Mouse (Mus musculus): ENCODE measurements around the gene Ces2e.
"Not testable (repeated sequence)": the region's sequence is repeated elsewhere in the genome, so short reads cannot be mapped to it uniquely, and the experiment has no call there.

The Ces2e gene

GRCm38 (mm10) chr8:104925972-104926596 lies at the start of gene Ces2e:
Gene Ces2e (plus strand): TSS chr8:104926260.
- no peak for DNase-seq

DNA sequence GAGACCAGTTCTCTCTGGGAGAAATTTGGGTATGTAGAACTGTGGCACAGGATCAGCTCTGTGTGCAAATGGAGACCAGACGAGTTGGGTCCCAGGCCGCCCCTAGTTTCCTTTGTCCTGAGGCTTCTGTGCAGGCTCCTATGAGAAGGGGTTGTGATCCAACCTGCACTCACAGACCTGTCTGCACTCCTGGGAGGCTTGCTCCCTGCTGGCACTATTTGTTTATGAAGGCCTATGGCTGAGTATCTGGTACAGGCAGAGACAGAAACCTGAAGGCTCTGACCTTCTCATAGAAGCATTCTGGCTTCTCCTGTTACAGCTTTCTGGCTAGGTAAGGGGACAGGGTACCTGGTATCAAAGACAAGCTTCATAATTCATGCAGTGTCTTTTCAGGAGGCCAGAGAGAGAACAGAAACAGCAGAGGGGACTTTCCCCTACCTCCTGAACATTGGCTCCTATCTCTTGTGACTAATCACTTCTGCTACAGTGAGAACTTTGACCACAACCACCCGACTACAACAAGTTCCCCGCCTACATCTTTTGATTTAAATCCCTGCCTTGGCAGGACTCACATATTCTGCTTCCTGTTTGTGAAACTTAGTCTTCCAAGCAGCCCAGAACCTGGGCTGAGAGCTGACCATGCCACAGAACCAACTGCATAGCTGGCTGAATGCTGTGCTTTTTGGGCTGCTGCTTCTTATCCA lies 39.7 kb upstream of the Ces2e start:
- DNase-seq, result not testable (repeated sequence)

- DNase-seq, result no peak
These were observed 24.3 kb upstream of the Ces2e start for GRCm38 (mm10) chr8:104901746-104902145.

DNA sequence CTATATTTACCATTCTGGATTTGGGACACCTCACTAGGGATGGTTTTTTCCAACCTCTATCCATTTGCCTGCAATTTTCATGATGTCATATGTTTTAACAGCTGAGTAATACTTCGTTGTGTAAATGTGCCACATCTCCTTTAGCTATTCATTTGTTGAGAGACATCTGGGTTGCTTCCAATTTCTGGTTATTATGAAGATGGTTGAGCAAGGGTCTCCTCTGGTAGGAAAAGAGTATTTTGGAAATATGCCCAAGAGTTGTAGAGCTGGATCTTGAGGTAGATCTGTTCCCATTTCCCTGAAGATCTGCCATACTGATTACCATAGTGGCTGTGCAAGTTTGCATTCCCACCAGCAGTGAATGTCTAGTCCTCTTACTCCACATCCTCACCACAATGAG lies 18.9 kb upstream of the Ces2e start:
- no peak for DNase-seq

DNA sequence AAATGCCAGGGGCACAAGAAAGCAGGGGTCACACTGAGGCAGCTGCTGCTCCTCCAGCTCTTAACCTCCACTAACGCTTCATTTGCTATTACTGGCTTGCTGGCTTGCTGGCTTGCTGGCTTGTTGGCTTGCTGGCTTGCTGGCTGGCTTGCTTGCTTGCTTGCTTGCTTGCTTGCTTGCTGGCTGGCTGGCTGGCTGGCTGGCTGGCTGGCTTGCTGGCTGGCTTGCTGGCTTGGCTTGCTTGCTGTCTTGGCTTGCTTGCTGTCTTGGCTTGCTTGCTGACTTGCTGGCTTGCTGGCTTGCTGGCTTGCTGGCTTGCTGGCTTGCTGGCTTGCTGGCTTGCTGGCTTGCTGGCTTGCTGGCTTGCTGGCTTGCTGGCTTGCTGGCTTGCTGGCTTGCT lies 17.0 kb upstream of the Ces2e start:
- not testable (repeated sequence) for DNase-seq

- not testable (repeated sequence) for DNase-seq
These were observed 16.4 kb upstream of the Ces2e start for GRCm38 (mm10) chr8:104909651-104910050.

DNA sequence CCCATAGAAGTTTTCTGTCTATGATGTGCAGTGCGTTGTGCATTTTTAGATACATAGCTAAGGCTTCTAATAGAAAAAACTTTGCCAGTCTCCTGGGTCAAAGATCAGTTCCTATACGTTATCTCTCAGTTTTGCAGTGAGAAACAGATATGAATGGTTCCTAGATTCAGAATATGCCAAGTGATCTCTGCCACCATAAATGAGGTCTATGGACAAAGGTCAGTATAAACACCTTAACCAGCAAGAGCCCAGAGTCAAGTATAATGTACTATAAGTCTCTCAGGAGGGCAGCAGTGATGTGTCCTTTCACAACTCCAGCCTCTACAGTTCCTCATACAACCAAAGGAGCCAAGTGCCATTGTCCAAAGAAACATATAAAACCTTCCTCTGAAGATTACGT lies 1.2 kb downstream of the Ces2e start:
- no peak for DNase-seq

GRCm38 (mm10) chr8:104944665-104945064 lies 18.6 kb downstream of the Ces2e start:
- DNase-seq, result no peak

- no peak for DNase-seq
These were observed 21.0 kb downstream of the Ces2e start, which contains the start of gene Ces2f for GRCm38 (mm10) chr8:104947056-104947455. Gene Ces2f (plus strand): TSS chr8:104947356.

- no peak for DNase-seq
These were observed 23.0 kb downstream of the Ces2e start for GRCm38 (mm10) chr8:104949031-104949430.

GRCm38 (mm10) chr8:104961537-104961961 lies 35.5 kb downstream of the Ces2e start, which contains the start of gene Ces2g:
Gene Ces2g (plus strand): TSS chr8:104961718.
- no peak for DNase-seq

DNA sequence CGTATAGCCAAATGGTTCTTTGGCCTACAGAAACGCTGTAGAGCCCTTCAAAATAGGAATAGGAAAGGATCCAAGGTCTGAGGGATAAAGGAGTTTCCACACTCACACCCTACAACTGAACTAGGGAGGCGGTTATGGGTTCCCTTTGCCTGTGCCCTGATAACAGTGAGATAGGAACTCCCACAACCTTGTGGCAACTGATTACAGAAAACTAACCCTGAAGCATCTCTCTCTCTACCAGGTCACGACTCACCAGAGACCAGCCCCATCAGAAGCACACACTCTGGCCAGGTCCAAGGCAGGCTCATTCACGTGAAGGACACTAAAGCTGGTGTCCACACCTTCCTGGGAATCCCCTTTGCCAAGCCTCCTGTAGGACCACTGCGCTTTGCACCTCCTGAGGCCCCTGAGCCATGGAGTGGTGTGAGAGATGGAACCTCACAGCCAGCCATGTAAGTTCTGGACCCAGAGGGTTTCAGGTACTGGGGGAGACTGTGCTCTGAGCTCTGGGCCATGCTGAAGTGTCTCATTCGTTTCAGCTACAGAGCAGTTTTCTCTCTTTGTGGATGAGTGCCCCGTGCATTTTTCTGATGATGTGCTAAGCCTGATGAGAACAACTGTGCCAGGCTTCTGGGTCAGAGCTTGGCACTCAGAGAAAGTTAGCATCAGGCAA lies 36.3 kb downstream of the Ces2e start:
- DNase-seq, result no peak

- DNase-seq, result no peak
These were observed 37.4 kb downstream of the Ces2e start for GRCm38 (mm10) chr8:104963375-104963894.

- DNase-seq, result no peak
These were observed 58.1 kb downstream of the Ces2e start for GRCm38 (mm10) chr8:104984126-104984525.
